Mouse (Mus musculus): ENCODE data around the gene Dpf2.

DNA sequence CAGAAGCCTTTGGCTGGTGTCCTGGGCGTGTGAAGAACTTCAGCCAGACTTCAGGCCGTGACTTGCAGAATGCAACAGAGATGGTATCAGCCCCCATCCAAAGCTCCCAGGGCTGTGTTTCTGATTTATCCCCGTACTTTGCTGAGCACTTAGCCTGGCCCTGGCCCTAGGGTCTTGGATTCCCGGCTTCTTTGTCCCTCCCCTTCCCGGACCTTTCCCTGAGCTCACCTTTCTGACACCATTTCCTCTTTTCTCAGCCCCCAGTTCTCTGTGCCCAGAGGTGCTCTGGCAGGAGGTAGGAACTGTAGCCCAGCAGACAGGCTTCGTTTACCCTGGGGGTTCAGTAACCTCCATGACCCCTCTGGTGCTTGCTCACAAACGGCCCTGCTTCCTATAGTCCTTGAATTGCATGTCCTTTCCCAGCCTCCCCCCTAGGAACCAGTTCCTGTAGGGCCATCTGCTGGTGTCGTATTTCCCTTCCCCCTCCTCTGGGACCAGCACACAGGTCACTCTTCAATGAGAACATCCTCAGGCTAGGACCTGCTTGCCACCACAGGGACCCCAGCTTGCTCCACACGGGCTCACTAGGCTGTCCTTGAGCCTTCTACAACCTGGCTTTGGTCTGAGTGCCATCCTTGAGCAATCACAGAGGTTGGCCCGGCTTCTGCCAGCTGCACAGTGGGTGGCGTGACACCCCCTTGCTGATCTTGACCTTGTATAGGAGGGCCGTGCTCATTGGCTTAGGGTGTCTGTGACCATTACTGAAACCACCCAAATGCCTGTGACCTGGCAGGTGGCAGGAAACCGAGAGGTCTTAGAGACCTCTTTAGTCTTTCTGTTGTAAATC, 63.8 kb downstream of the Dpf2 start:
- TF ChIP-seq CTCF (IDR thresholded peaks at IDR 0.05) (peak; percentile 25), EP300 (IDR thresholded peaks at IDR 0.05) (no peak; the same call in 1 of the 2 replicates)

All from lung, postnatal 0 days (tissue).